Mouse (Mus musculus): ENCODE measurements at regions not wholly inside any gene's neighbourhood (a gene's known extent, or its start where the extent isn't known, plus 50 kb on each side); places are given as distances from the start of the nearest gene placed in this dataset.

GRCm38 (mm10) chrX:50634842-50635615 is 205.8 kb upstream of the Stk26 start:
- Histone ChIP-seq H3K36me3 (replicated peaks; ENCODE audit: insufficient read depth, low read length) (no peaks in the 10 kb centered on the region), H3K4me3 (ENCODE audit: low read depth, low read length) (peak overlapping the region; percentile 56), H3K9ac (replicated peaks) (peak overlapping the region; percentile 62), H3K4me2 (ENCODE audit: low read depth, low read length) (peak overlapping the region; percentile 68), H3K27me3 (ENCODE audit: insufficient read depth, low read length) (no peaks in the 10 kb centered on the region), H3K27ac (ENCODE audit: low read depth) (peak overlapping the region; percentile 57), H3K4me1 (ENCODE audit: insufficient read depth) (no peaks in the 10 kb centered on the region), H3K9me3 (ENCODE audit: low read length) (no peaks in the 10 kb centered on the region)
- ATAC-seq: peak; percentile 97
- peak; percentile 72 for DNase-seq
- WGBS (ENCODE audit: insufficient replicate concordance): 11% methylated on average over 30 of the region's 30 CpGs
- TF ChIP-seq EP300 (IDR thresholded peaks at IDR 0.05; ENCODE audit: low read depth): no peak
- peak; percentile 39; the same call in 1 of the 2 replicates for TF ChIP-seq CTCF (IDR thresholded peaks at IDR 0.05; ENCODE audit: low read depth)

GRCm38 (mm10) chrX:50632536-50632935 is 204.2 kb upstream of the Olfr1324 start:
- Histone ChIP-seq H3K9ac (replicated peaks) (no peak overlapping the region), H3K36me3 (replicated peaks; ENCODE audit: insufficient read depth, low read length) (no peaks in the 10 kb centered on the region), H3K27ac (ENCODE audit: low read depth) (no peak overlapping the region), H3K9me3 (ENCODE audit: low read length) (no peaks in the 10 kb centered on the region), H3K4me1 (ENCODE audit: insufficient read depth) (no peaks in the 10 kb centered on the region), H3K27me3 (ENCODE audit: insufficient read depth, low read length) (no peaks in the 10 kb centered on the region), H3K4me3 (ENCODE audit: low read depth, low read length) (no peak overlapping the region), H3K4me2 (ENCODE audit: low read depth, low read length) (no peak overlapping the region)
- ATAC-seq (no peak), DNase-seq (no peak)
- no peak for TF ChIP-seq EP300 (IDR thresholded peaks at IDR 0.05; ENCODE audit: low read depth)
- no peak for TF ChIP-seq CTCF (IDR thresholded peaks at IDR 0.05; ENCODE audit: low read depth)
- 56% methylated on average over 6 of the region's 6 CpGs for WGBS (ENCODE audit: insufficient replicate concordance)

- Histone ChIP-seq H3K9ac (replicated peaks) (no peak overlapping the region), H3K4me2 (ENCODE audit: low read depth, low read length) (no peak overlapping the region), H3K4me1 (ENCODE audit: insufficient read depth) (no peaks in the 10 kb centered on the region), H3K9me3 (ENCODE audit: low read length) (no peaks in the 10 kb centered on the region), H3K27me3 (ENCODE audit: insufficient read depth, low read length) (no peaks in the 10 kb centered on the region), H3K4me3 (ENCODE audit: low read depth, low read length) (no peak overlapping the region), H3K36me3 (replicated peaks; ENCODE audit: insufficient read depth, low read length) (0 out of 2 replicates have a peak, but pooled peaks cover 2% of the 10 kb centered on the region), H3K27ac (ENCODE audit: low read depth) (no peak overlapping the region)
- ATAC-seq (no peak), DNase-seq (no peak)
- TF ChIP-seq CTCF (IDR thresholded peaks at IDR 0.05; ENCODE audit: low read depth) (no peak), EP300 (IDR thresholded peaks at IDR 0.05; ENCODE audit: low read depth) (no peak)
- 80% methylated on average over 6 of the region's 6 CpGs for WGBS (ENCODE audit: insufficient replicate concordance)
Observed at GRCm38 (mm10) chrX:50625336-50625735, 197.0 kb upstream of the Olfr1324 start.

DNA sequence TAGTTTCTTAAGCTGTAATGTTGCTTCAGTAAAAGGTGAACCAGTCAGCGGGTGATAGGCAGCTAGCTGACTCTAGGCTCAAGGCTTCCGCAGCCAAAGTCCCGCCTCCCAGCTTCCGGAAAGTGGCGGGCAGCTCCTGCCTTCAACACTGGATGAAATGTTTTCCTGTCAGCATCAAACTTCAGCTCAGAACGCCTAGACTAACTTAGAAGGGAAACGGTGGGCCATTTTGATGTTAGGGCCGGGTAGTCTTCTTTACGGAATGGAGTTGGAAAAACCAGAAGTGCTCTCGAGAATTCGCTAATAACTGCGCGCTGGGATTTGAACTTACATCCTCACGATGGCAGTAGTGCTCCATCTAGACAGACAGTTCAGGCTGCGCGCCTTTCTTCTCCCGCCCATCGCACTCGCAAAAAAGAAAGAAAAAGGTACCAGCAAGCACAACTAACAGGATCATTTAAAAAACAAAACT is 194.7 kb upstream of the Olfr1324 start:
- TF ChIP-seq CTCF (IDR thresholded peaks at IDR 0.05; ENCODE audit: low read depth): peak; percentile 67
- peak; percentile 27; the same call in 1 of the 2 replicates for TF ChIP-seq EP300 (IDR thresholded peaks at IDR 0.05; ENCODE audit: low read depth)
- DNase-seq (peak; percentile 39), ATAC-seq (peak; percentile 65; the same call in 1 of the 2 replicates)
- Histone ChIP-seq H3K27ac (ENCODE audit: low read depth) (no peak overlapping the region), H3K4me2 (ENCODE audit: low read depth, low read length) (peak overlapping the region; percentile 44; the same call in 1 of the 2 replicates), H3K27me3 (ENCODE audit: insufficient read depth, low read length) (no peaks in the 10 kb centered on the region), H3K4me3 (ENCODE audit: low read depth, low read length) (peak overlapping the region; percentile 32), H3K9ac (replicated peaks) (no peak overlapping the region), H3K4me1 (ENCODE audit: insufficient read depth) (no peaks in the 10 kb centered on the region), H3K36me3 (replicated peaks; ENCODE audit: insufficient read depth, low read length) (0 out of 2 replicates have a peak, but pooled peaks cover 2% of the 10 kb centered on the region), H3K9me3 (ENCODE audit: low read length) (no peaks in the 10 kb centered on the region)
- WGBS (ENCODE audit: insufficient replicate concordance): 64% methylated on average over 19 of the region's 19 CpGs

GRCm38 (mm10) chrX:50620909-50621308 is 192.6 kb upstream of the Olfr1324 start:
- peak; percentile 42 for TF ChIP-seq CTCF (IDR thresholded peaks at IDR 0.05; ENCODE audit: low read depth)
- no peak for TF ChIP-seq EP300 (IDR thresholded peaks at IDR 0.05; ENCODE audit: low read depth)
- H3K9ac ChIP-seq (replicated peaks): no peak overlapping the region
- no peak overlapping the region for H3K4me3 ChIP-seq (ENCODE audit: low read depth, low read length)
- no peak overlapping the region for H3K27ac ChIP-seq (ENCODE audit: low read depth)
- no peak overlapping the region; the same call in 1 of the 2 replicates for H3K4me2 ChIP-seq (ENCODE audit: low read depth, low read length)
- H3K9me3 ChIP-seq (ENCODE audit: low read length): no peaks in the 10 kb centered on the region
- H3K4me1 ChIP-seq (ENCODE audit: insufficient read depth): no peaks in the 10 kb centered on the region
- H3K36me3 ChIP-seq (replicated peaks; ENCODE audit: insufficient read depth, low read length): no peaks in the 10 kb centered on the region
- WGBS (ENCODE audit: insufficient replicate concordance): 60% methylated on average over 8 of the region's 8 CpGs
- DNase-seq: no peak
- ATAC-seq: no peak
- H3K27me3 ChIP-seq (ENCODE audit: insufficient read depth, low read length): no peaks in the 10 kb centered on the region

DNA sequence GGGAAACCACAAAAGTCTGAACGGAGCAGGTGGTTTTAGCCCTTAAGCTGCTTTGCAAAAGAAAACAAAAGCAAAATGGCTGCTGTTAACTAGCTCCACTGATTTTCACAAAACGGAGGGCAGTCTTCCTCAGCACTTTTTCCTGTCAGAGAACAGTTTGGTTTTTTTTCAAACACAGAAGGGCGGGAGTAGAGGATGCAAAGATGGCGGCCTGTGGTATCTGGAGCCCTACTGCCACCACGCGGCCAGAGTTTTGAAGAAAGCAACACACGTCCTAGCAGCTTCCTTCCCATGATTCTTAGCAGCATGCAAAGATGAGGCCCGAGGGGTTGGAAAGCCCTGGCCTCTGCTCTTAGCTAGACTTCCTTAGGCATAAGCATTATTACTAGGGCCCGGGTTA is 191.6 kb upstream of the Olfr1324 start:
- no peaks in the 10 kb centered on the region for H3K27me3 ChIP-seq (ENCODE audit: insufficient read depth, low read length)
- peak; percentile 77 for TF ChIP-seq CTCF (IDR thresholded peaks at IDR 0.05; ENCODE audit: low read depth)
- TF ChIP-seq EP300 (IDR thresholded peaks at IDR 0.05; ENCODE audit: low read depth): no peak; the same call in 1 of the 2 replicates
- H3K9me3 ChIP-seq (ENCODE audit: low read length): no peaks in the 10 kb centered on the region
- H3K27ac ChIP-seq (ENCODE audit: low read depth): peak overlapping the region; percentile 8; the same call in 1 of the 2 replicates
- DNase-seq: peak; percentile 66
- no peak overlapping the region for H3K4me3 ChIP-seq (ENCODE audit: low read depth, low read length)
- H3K9ac ChIP-seq (replicated peaks): no peak overlapping the region
- 52% methylated on average over 9 of the region's 9 CpGs for WGBS (ENCODE audit: insufficient replicate concordance)
- H3K36me3 ChIP-seq (replicated peaks; ENCODE audit: insufficient read depth, low read length): no peaks in the 10 kb centered on the region
- H3K4me2 ChIP-seq (ENCODE audit: low read depth, low read length): peak overlapping the region; percentile 2; the same call in 1 of the 2 replicates
- ATAC-seq: peak; percentile 72
- no peaks in the 10 kb centered on the region for H3K4me1 ChIP-seq (ENCODE audit: insufficient read depth)
